Mouse (Mus musculus) MEL (cell line): ENCODE measurements around the gene Nars2. TPM values are rescaled to one million over a fixed set of nuclear protein-coding genes. Genes with fewer than 3 reads are reported as not detected.
"Not testable (repeated sequence)": the region's sequence is repeated elsewhere in the genome, so short reads cannot be mapped to it uniquely, and the experiment has no call there.

ENCODE experiments used
- DNase-seq: peaks from one replicate; pipeline ENCODE4 v3.0.0; 2011; ENCODE audit warnings: low read depth, low spot score
- H3K27ac ChIP-seq: 2 replicates; pipeline ENCODE4 v1.5.1; 2012; ENCODE audit warnings: low read depth, mild to moderate bottlenecking, control low read depth, low read length, moderate library complexity; ENCODE audit not compliant: control insufficient read depth
- H3K27me3 ChIP-seq, 2 experiments: fragments of 150-350 bp in 1 of 2; sonication (generic) in 1 of 2; 2 replicates each; pipeline ENCODE4 v1.6.1; 2012; ENCODE audit warnings: low read length in 2 of 2, mild to moderate bottlenecking in 2 of 2, improper control_type of control experiment in 1 of 2, moderate library complexity in 1 of 2; ENCODE audit not compliant: insufficient read depth in 2 of 2, control insufficient read depth in 1 of 2
- H3K36me3 ChIP-seq, 2 experiments: 2 replicates each; pipeline ENCODE4 v1.6.1; 2012 to 2014; ENCODE audit warnings: low read length in 2 of 2, improper control_type of control experiment in 1 of 2, inconsistent platforms in 1 of 2, mild to moderate bottlenecking in 1 of 2; ENCODE audit not compliant: insufficient read depth in 2 of 2, control insufficient read depth in 1 of 2
- H3K4me1 ChIP-seq, 2 experiments: fragments of 150-350 bp in 1 of 2; sonication (generic) in 1 of 2; 2 replicates each; pipeline ENCODE4 v1.6.1; 2012; ENCODE audit warnings: low read length in 2 of 2, improper control_type of control experiment in 1 of 2, mild to moderate bottlenecking in 1 of 2; ENCODE audit not compliant: insufficient read depth in 2 of 2, control insufficient read depth in 1 of 2
- H3K4me3 ChIP-seq, 2 experiments: fragments of 150-350 bp in 1 of 2; sonication (generic) in 1 of 2; 2 replicates each; pipeline ENCODE4 v1.5.1; 2012; ENCODE audit warnings: low read depth in 2 of 2, low read length in 2 of 2, mild to moderate bottlenecking in 2 of 2, moderate library complexity in 2 of 2, control low read depth in 1 of 2, improper control_type of control experiment in 1 of 2; ENCODE audit not compliant: control insufficient read depth in 1 of 2, insufficient read depth in 1 of 2
- H3K79me2 ChIP-seq: 2 replicates; pipeline ENCODE4 v1.6.1; 2012; ENCODE audit warnings: mild to moderate bottlenecking, low read length, moderate library complexity; ENCODE audit not compliant: control insufficient read depth, poor library complexity, insufficient read depth
- H3K9ac ChIP-seq: 2 replicates; pipeline ENCODE4 v1.6.1; 2012; ENCODE audit warnings: low read depth, mild to moderate bottlenecking, control low read depth, low read length, moderate library complexity; ENCODE audit not compliant: control insufficient read depth, poor library complexity, severe bottlenecking
- H3K9me3 ChIP-seq: fragments of 150-350 bp; sonication (generic); replicated peaks from 2 replicates; pipeline ENCODE4 v1.6.1; 2012; ENCODE audit warnings: mild to moderate bottlenecking, low read length, improper control_type of control experiment, moderate library complexity; ENCODE audit not compliant: insufficient read depth
- BHLHE40 ChIP-seq: IDR thresholded peaks from 2 replicates; pipeline ENCODE4 v1.6.1; 2012; ENCODE audit warnings: low read depth, mild to moderate bottlenecking, inconsistent platforms, low read length, improper control_type of control experiment, borderline replicate concordance
- CHD1 ChIP-seq: IDR thresholded peaks from 2 replicates; pipeline ENCODE4 v1.6.1; 2012; ENCODE audit warnings: low read depth, mild to moderate bottlenecking, inconsistent platforms, low read length, improper control_type of control experiment
- CTCF ChIP-seq, 3 experiments: IDR thresholded peaks in 2 of 3; conservative IDR thresholded peaks in 1 of 3; 2 replicates each; pipeline ENCODE4 v1.5.1; 2011 to 2012; ENCODE audit warnings: low read length in 3 of 3, low read depth in 2 of 3, mild to moderate bottlenecking in 2 of 3, improper control_type of control experiment in 1 of 3, inconsistent platforms in 1 of 3, mixed read lengths in 1 of 3, moderate library complexity in 1 of 3; ENCODE audit not compliant: control insufficient read depth in 1 of 3, insufficient read depth in 1 of 3, poor library complexity in 1 of 3, severe bottlenecking in 1 of 3
- ELF1 ChIP-seq: IDR thresholded peaks from 2 replicates; pipeline ENCODE4 v1.6.1; 2014; ENCODE audit warnings: low read depth, mild to moderate bottlenecking, inconsistent platforms, low read length, improper control_type of control experiment, moderate library complexity
- ETS1 ChIP-seq: IDR thresholded peaks from 2 replicates; pipeline ENCODE4 v1.6.1; 2012; ENCODE audit warnings: low read depth, mild to moderate bottlenecking, inconsistent platforms, low read length, improper control_type of control experiment, moderate library complexity
- GATA1 ChIP-seq: IDR thresholded peaks from 2 replicates; pipeline ENCODE4 v1.6.1; 2011; ENCODE audit warnings: low read depth, low read length, improper control_type of control experiment
- KAT2A ChIP-seq: conservative IDR thresholded peaks from 2 replicates; pipeline ENCODE4 v1.6.1; 2012; ENCODE audit warnings: low read depth, low read length, improper control_type of control experiment, inconsistent platforms
- MAFK ChIP-seq: IDR thresholded peaks from 2 replicates; pipeline ENCODE4 v1.6.1; 2011; ENCODE audit warnings: low read depth, mild to moderate bottlenecking, low read length, improper control_type of control experiment, borderline replicate concordance
- MAX ChIP-seq: IDR thresholded peaks from 2 replicates; pipeline ENCODE4 v1.6.1; 2011; ENCODE audit warnings: low read length, improper control_type of control experiment
- MEF2A ChIP-seq: IDR thresholded peaks from 2 replicates; pipeline ENCODE4 v1.6.1; 2014; ENCODE audit warnings: low read depth, mild to moderate bottlenecking, inconsistent platforms, low read length, improper control_type of control experiment; ENCODE audit not compliant: poor library complexity, insufficient replicate concordance, severe bottlenecking; ENCODE audit errors: extremely low read depth
- MXI1 ChIP-seq: IDR thresholded peaks from 2 replicates; pipeline ENCODE4 v1.6.1; 2011; ENCODE audit warnings: mild to moderate bottlenecking, low read depth, low read length, improper control_type of control experiment
- MYC ChIP-seq: IDR thresholded peaks from 2 replicates; pipeline ENCODE4 v1.6.1; 2011; ENCODE audit warnings: low read depth, mild to moderate bottlenecking, low read length, improper control_type of control experiment, moderate library complexity
- POLR2A ChIP-seq, 2 experiments: IDR thresholded peaks; 2 replicates each; pipeline ENCODE4 v1.6.1; 2011 to 2012; ENCODE audit warnings: low read length in 2 of 2, mild to moderate bottlenecking in 2 of 2, control low read depth in 1 of 2, improper control_type of control experiment in 1 of 2, low read depth in 1 of 2, moderate library complexity in 1 of 2; ENCODE audit not compliant: control insufficient read depth in 1 of 2, insufficient read depth in 1 of 2, poor library complexity in 1 of 2
- POLR2AphosphoS5 ChIP-seq: IDR thresholded peaks from 2 replicates; pipeline ENCODE4 v1.6.1; 2012; ENCODE audit warnings: low read depth, borderline replicate concordance, mild to moderate bottlenecking, inconsistent platforms, low read length, moderate library complexity, mixed read lengths
- RAD21 ChIP-seq: IDR thresholded peaks from 2 replicates; pipeline ENCODE4 v1.6.1; 2011; ENCODE audit warnings: mild to moderate bottlenecking, low read depth, low read length, improper control_type of control experiment
- SMC3 ChIP-seq: IDR thresholded peaks from 2 replicates; pipeline ENCODE4 v1.6.1; 2011; ENCODE audit warnings: low read depth, low read length, improper control_type of control experiment
- TCF12 ChIP-seq: IDR thresholded peaks from 2 replicates; pipeline ENCODE4 v1.6.1; 2014; ENCODE audit warnings: low read depth, mild to moderate bottlenecking, inconsistent platforms, low read length, improper control_type of control experiment, moderate library complexity
- ZC3H11A ChIP-seq: IDR thresholded peaks from 2 replicates; pipeline ENCODE4 v1.6.1; 2012; ENCODE audit warnings: low read depth, mild to moderate bottlenecking, inconsistent platforms, low read length, improper control_type of control experiment
- polyA plus RNA-seq, 2 experiments: library from polyadenylated mRNA; stranded (reverse) in 1 of 2; unstranded in 1 of 2; fragments of >175 nt in 1 of 2; fragments of >200 nt in 1 of 2; gene quantifications; 2 replicates each; pipeline versions ENCODE4 v1.2.1 to v1.2.4; 2012; ENCODE audit warnings: low replicate concordance in 2 of 2, low read depth in 1 of 2; ENCODE audit not compliant: insufficient read length in 2 of 2, insufficient read depth in 1 of 2, missing spikeins in 1 of 2
- total RNA-seq: library from RNA; depleted of rRNA; stranded (reverse); fragments of 300-350 nt; gene quantifications from 2 replicates; pipeline ENCODE4 v1.2.3, GENCODE M21; 2012

Nars2 gene
- total and polyA plus RNA-seq, 3 experiments, result 14.7 to 22.9 TPM; not detected in 1

GRCm38 (mm10) chr7:96943715-96944377, 7.5 kb upstream of the Nars2 start:
- Histone ChIP-seq H3K27me3 (peaks cover 2 to 3% of the 10 kb centered on the region in 2 experiments; a peak in 1 of 4 replicates), H3K9me3 (no peaks in the 10 kb centered on the region), H3K9ac (no peak overlapping the region), H3K4me1 (no peaks in the 10 kb centered on the region), H3K4me3 (no peak overlapping the region), H3K36me3 (no peaks in the 10 kb centered on the region), H3K79me2 (no peaks in the 10 kb centered on the region), H3K27ac (no peak overlapping the region)
- TF ChIP-seq POLR2A (IDR thresholded peaks at IDR 0.05; ENCODE audit: control insufficient read depth in 1 of 2, insufficient read depth in 1 of 2, low read depth in 1 of 2, low read length in 2 of 2, poor library complexity in 1 of 2), result no peak
- TF ChIP-seq MAX, result no peak
- TF ChIP-seq MEF2A, result no peak
- no peak for TF ChIP-seq ELF1
- no peak for TF ChIP-seq MAFK
- no peak for TF ChIP-seq POLR2AphosphoS5
- no peak for TF ChIP-seq CTCF (IDR thresholded peaks at IDR 0.05 in 2 of 3, conservative IDR thresholded peaks at IDR 0.05 in 1 of 3; ENCODE audit: control insufficient read depth in 1 of 3, insufficient read depth in 1 of 3, low read depth in 2 of 3, low read length in 3 of 3, poor library complexity in 1 of 3, severe bottlenecking in 1 of 3)
- TF ChIP-seq MYC, result no peak
- no peak for TF ChIP-seq ETS1
- TF ChIP-seq SMC3, result no peak
- no peak for TF ChIP-seq RAD21
- no peak for TF ChIP-seq GATA1
- no peak for TF ChIP-seq KAT2A
- TF ChIP-seq CHD1, result no peak
- TF ChIP-seq MXI1, result no peak
- TF ChIP-seq TCF12, result no peak
- no peak for TF ChIP-seq ZC3H11A
- no peak for TF ChIP-seq BHLHE40
- DNase-seq, result no peak

- peak; percentile 45 for DNase-seq
- not testable (repeated sequence) for H3K9me3 ChIP-seq, H3K79me2 ChIP-seq, H3K4me3 ChIP-seq, H3K9ac ChIP-seq, H3K36me3 ChIP-seq, H3K4me1 ChIP-seq, H3K27me3 ChIP-seq, H3K27ac ChIP-seq
These were observed 4.8 kb upstream of the Nars2 start for GRCm38 (mm10) chr7:96946501-96946900.
